Mouse (Mus musculus): ENCODE results near the gene 2210016F16Rik. TPM values are rescaled to one million over a fixed set of nuclear protein-coding genes. Genes with fewer than 3 reads are reported as not detected.
A peak's percentile ranks its signal among the peaks of the same experiment; 100 is the strongest.
"Not testable (repeated sequence)": the region's sequence is repeated elsewhere in the genome, so short reads cannot be mapped to it uniquely, and the experiment has no call there.

Gene 2210016F16Rik
- polyA plus RNA-seq, 1 experiment from 2014 or later = 30.1 TPM

DNA sequence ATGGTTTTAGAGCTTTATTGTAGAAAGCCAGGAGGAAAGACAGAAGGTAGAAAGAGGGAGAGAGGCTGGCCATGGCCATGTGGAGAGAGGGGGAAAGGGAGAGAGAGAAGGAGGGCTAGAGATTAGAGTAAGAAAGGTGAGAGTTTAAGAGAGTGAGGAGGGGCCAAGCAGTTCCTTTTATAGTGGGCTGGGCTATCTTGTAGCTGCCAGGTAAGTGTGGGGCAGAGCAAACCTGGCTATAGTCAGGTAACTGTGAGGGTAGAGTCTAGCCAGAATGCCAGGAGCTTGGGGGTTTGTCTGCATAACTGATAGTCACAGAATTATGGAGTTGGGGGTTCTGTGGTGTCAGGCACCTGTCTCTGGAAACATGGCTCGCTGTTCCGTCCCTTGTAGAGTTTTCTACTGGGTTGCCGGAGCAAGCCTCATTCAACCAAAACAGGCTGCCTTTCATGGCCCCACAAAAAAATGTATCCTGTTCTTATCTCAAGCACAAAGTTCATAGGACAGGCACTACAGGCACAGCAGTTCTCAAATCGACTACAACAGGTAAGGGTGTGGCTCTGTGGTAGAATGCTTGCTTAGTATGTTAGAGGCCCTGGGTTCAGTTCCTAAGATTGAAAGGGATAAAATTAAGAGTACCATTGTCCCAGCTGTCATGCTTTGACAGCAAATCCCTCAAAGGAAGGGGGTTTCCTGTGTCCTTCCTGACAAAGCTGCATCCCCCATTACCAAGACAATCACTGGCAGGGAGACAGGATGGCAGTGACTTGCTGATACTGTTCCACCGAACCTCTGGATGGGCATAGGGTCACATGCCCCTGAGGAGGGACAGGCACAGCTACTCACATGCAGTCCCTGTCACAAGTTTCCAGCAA lies 12.5 kb downstream of the 2210016F16Rik start:
- Histone ChIP-seq H3K36me3 (no peaks in the 10 kb centered on the region), H3K27ac (replicated peaks) (no peak overlapping the region), H3K27me3 (no peaks in the 10 kb centered on the region), H3K9ac (no peak overlapping the region), H3K4me1 (no peaks in the 10 kb centered on the region), H3K9me3 (replicated peaks) (0 out of 2 replicates have a peak, but pooled peaks cover 4% of the 10 kb centered on the region), H3K4me2 (replicated peaks) (no peak overlapping the region), H3K4me3 (replicated peaks) (no peak overlapping the region)
- 85% methylated on average over 5 of the region's 5 CpGs for WGBS
- ATAC-seq (ENCODE audit: insufficient number of reproducible peaks, low FRiP score, low TSS enrichment, low read depth) = no peak

- no peak overlapping the region for H3K27ac ChIP-seq (replicated peaks)
- H3K36me3 ChIP-seq = no peaks in the 10 kb centered on the region
- no peak overlapping the region for H3K9ac ChIP-seq
- 69% methylated on average over 4 of the region's 4 CpGs for WGBS
- no peaks in the 10 kb centered on the region for H3K4me1 ChIP-seq
- no peaks in the 10 kb centered on the region for H3K27me3 ChIP-seq
- H3K4me3 ChIP-seq (replicated peaks) = no peak overlapping the region
- no peak overlapping the region for H3K4me2 ChIP-seq (replicated peaks)
- H3K9me3 ChIP-seq (replicated peaks) = no peaks in the 10 kb centered on the region
- no peak for ATAC-seq (ENCODE audit: insufficient number of reproducible peaks, low FRiP score, low TSS enrichment, low read depth)
These were observed 16.2 kb downstream of the 2210016F16Rik start for GRCm38 (mm10) chr13:58368835-58369234.

GRCm38 (mm10) chr13:58367641-58368040 lies 17.4 kb downstream of the 2210016F16Rik start:
- Histone ChIP-seq H3K9ac (no peak overlapping the region), H3K4me3 (replicated peaks) (no peak overlapping the region), H3K4me2 (replicated peaks) (no peak overlapping the region), H3K9me3 (replicated peaks) (no peaks in the 10 kb centered on the region), H3K36me3 (no peaks in the 10 kb centered on the region), H3K4me1 (no peaks in the 10 kb centered on the region), H3K27me3 (no peaks in the 10 kb centered on the region), H3K27ac (replicated peaks) (no peak overlapping the region)
- WGBS = 65% methylated on average over 1 of the region's 1 CpGs
- no peak for ATAC-seq (ENCODE audit: insufficient number of reproducible peaks, low FRiP score, low TSS enrichment, low read depth)

DNA sequence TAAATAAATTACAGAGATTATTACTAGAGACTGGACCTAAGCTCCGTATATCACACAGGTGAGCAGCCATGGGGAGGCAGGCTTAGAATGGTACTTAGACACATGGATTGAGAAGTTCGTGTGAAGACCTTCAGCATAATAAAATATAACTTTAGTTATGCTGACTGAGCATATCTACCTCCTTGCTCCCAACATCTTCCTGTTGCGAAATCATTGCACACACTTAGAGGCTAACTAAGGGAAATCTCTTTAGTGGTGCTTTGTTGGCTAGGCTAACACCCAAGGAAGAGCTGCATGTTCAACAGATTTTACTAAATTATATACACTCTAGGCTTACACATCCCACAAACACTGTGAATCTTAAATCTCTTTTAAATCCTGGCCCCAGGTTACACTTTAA lies 18.7 kb downstream of the 2210016F16Rik start:
- ATAC-seq (ENCODE audit: insufficient number of reproducible peaks, low FRiP score, low TSS enrichment, low read depth) = no peak
- H3K9ac ChIP-seq = no peak overlapping the region
- no peaks in the 10 kb centered on the region for H3K4me1 ChIP-seq
- WGBS = 86% methylated on average over 3 of the region's 3 CpGs
- no peak overlapping the region for H3K4me2 ChIP-seq (replicated peaks)
- no peaks in the 10 kb centered on the region for H3K27me3 ChIP-seq
- H3K4me3 ChIP-seq (replicated peaks) = no peak overlapping the region
- H3K9me3 ChIP-seq (replicated peaks) = no peaks in the 10 kb centered on the region
- no peak overlapping the region for H3K27ac ChIP-seq (replicated peaks)
- no peaks in the 10 kb centered on the region for H3K36me3 ChIP-seq

DNA sequence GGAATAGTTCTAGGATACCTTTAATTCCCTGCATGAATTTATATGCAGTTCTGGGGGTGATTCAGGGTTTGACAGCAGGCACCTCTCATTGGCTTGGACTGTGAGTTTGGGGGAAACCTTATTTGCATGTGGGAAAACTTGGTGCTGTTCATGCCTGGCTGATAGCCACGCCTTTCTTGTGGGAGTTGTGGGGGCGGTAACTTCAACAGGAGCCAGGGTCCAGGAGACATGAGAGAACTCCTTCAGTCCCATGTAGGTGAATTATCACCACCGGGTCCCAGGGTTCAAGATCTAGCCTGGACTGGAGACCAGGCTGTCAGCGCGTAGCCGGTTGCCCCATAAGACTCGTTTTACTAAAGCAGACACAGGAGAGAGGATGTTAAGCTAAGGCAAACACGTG lies 19.8 kb downstream of the 2210016F16Rik start:
- H3K9ac ChIP-seq; H3K9me3 ChIP-seq (replicated peaks); H3K4me3 ChIP-seq (replicated peaks); ATAC-seq (ENCODE audit: insufficient number of reproducible peaks, low FRiP score, low TSS enrichment, low read depth); H3K4me1 ChIP-seq; H3K27ac ChIP-seq (replicated peaks); H3K4me2 ChIP-seq (replicated peaks); H3K36me3 ChIP-seq; H3K27me3 ChIP-seq: not testable (repeated sequence)
- 80% methylated on average over 8 of the region's 8 CpGs for WGBS

GRCm38 (mm10) chr13:58364353-58365175 lies 20.5 kb downstream of the 2210016F16Rik start:
- Histone ChIP-seq H3K36me3 (no peaks in the 10 kb centered on the region), H3K9ac (no peak overlapping the region), H3K4me1 (no peaks in the 10 kb centered on the region), H3K4me2 (replicated peaks) (no peak overlapping the region), H3K9me3 (replicated peaks) (no peaks in the 10 kb centered on the region), H3K27me3 (no peaks in the 10 kb centered on the region), H3K27ac (replicated peaks) (no peak overlapping the region), H3K4me3 (replicated peaks) (no peak overlapping the region)
- 76% methylated on average over 8 of the region's 8 CpGs for WGBS
- no peak for ATAC-seq (ENCODE audit: insufficient number of reproducible peaks, low FRiP score, low TSS enrichment, low read depth)

- no peaks in the 10 kb centered on the region for H3K27me3 ChIP-seq
- H3K9ac ChIP-seq = no peak overlapping the region
- no peaks in the 10 kb centered on the region for H3K4me1 ChIP-seq
- peak overlapping the region; percentile 99 for H3K4me2 ChIP-seq (replicated peaks)
- 4% methylated on average over 7 of the region's 7 CpGs for WGBS
- H3K4me3 ChIP-seq (replicated peaks) = peak overlapping the region; percentile 69
- H3K27ac ChIP-seq (replicated peaks) = peak overlapping the region; percentile 74; the same call in 1 of the 2 replicates
- no peaks in the 10 kb centered on the region for H3K9me3 ChIP-seq (replicated peaks)
- no peak; the same call in 1 of the 2 replicates for ATAC-seq (ENCODE audit: insufficient number of reproducible peaks, low FRiP score, low TSS enrichment, low read depth)
- H3K36me3 ChIP-seq = no peaks in the 10 kb centered on the region
These were observed 25.7 kb downstream of the 2210016F16Rik start for GRCm38 (mm10) chr13:58359304-58359653.

GRCm38 (mm10) chr13:58358629-58359303 lies 26.3 kb downstream of the 2210016F16Rik start, which contains the start of gene Kif27:
Kif27 (minus strand) TSS chr13:58359122.
- Histone ChIP-seq H3K4me3 (replicated peaks) (peak within 1 kb of the TSS; percentile 69), H3K27ac (replicated peaks) (peak within 1 kb of the TSS; percentile 74; the same call in 1 of the 2 replicates), H3K4me2 (replicated peaks) (peak within 1 kb of the TSS; percentile 99), H3K9me3 (replicated peaks) (no peaks in the 10 kb centered on the region), H3K4me1 (no peaks in the 10 kb centered on the region), H3K27me3 (no peaks in the 10 kb centered on the region), H3K36me3 (no peaks in the 10 kb centered on the region), H3K9ac (peak within 1 kb of the TSS; percentile 54)
- under 1% methylated on average over 61 of the region's 85 CpGs for whole genome bisulfite sequencing
- ATAC-seq (ENCODE audit: insufficient number of reproducible peaks, low FRiP score, low TSS enrichment, low read depth) = peak; percentile 98

GRCm38 (mm10) chr13:58352996-58353395 lies 32.0 kb downstream of the 2210016F16Rik start:
- Histone ChIP-seq H3K9ac (no peak overlapping the region), H3K36me3 (no peaks in the 10 kb centered on the region), H3K27ac (replicated peaks) (no peak overlapping the region), H3K9me3 (replicated peaks) (no peaks in the 10 kb centered on the region), H3K4me1 (no peaks in the 10 kb centered on the region), H3K4me3 (replicated peaks) (no peak overlapping the region), H3K4me2 (replicated peaks) (no peak overlapping the region), H3K27me3 (no peaks in the 10 kb centered on the region)
- no peak for ATAC-seq (ENCODE audit: insufficient number of reproducible peaks, low FRiP score, low TSS enrichment, low read depth)

DNA sequence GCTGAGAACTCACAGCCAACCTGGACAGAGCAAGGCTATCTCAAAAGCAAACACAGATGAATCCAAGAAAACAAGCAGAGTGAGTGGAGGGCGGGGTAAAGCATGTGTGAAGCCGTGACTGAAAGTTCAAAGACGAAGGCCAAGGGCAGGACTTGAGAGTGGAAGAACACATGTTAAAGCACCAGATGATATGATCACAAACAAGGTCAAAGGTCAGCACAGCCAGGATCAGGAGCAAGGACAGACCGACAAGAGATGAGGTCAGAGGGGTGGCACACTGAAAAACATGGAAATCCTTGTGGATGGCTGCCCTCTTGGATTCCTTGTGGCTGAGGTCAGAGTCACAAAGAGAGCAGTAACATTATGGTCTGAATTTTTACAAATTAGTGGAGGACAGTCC lies 34.4 kb downstream of the 2210016F16Rik start:
- Histone ChIP-seq H3K27me3 (no peaks in the 10 kb centered on the region), H3K9me3 (replicated peaks) (no peaks in the 10 kb centered on the region), H3K4me1 (no peaks in the 10 kb centered on the region), H3K36me3 (no peaks in the 10 kb centered on the region), H3K9ac (no peak overlapping the region), H3K4me3 (replicated peaks) (no peak overlapping the region), H3K4me2 (replicated peaks) (no peak overlapping the region), H3K27ac (replicated peaks) (no peak overlapping the region)
- no peak for ATAC-seq (ENCODE audit: insufficient number of reproducible peaks, low FRiP score, low TSS enrichment, low read depth)
- 49% methylated on average over 4 of the region's 4 CpGs for WGBS

GRCm38 (mm10) chr13:58344505-58344904 lies 40.5 kb downstream of the 2210016F16Rik start:
- Histone ChIP-seq H3K4me1 (no peaks in the 10 kb centered on the region), H3K9me3 (replicated peaks) (no peaks in the 10 kb centered on the region), H3K27ac (replicated peaks) (no peak overlapping the region), H3K36me3 (no peaks in the 10 kb centered on the region), H3K9ac (no peak overlapping the region), H3K4me3 (replicated peaks) (no peak overlapping the region), H3K4me2 (replicated peaks) (no peak overlapping the region), H3K27me3 (no peaks in the 10 kb centered on the region)
- ATAC-seq (ENCODE audit: insufficient number of reproducible peaks, low FRiP score, low TSS enrichment, low read depth) = no peak
- WGBS = 70% methylated on average over 9 of the region's 9 CpGs

All from embryonic facial prominence, embryonic 15.5 days (tissue).